8 mouse cellular contexts compared by ENCODE assay signal in the genomic region with DNA sequence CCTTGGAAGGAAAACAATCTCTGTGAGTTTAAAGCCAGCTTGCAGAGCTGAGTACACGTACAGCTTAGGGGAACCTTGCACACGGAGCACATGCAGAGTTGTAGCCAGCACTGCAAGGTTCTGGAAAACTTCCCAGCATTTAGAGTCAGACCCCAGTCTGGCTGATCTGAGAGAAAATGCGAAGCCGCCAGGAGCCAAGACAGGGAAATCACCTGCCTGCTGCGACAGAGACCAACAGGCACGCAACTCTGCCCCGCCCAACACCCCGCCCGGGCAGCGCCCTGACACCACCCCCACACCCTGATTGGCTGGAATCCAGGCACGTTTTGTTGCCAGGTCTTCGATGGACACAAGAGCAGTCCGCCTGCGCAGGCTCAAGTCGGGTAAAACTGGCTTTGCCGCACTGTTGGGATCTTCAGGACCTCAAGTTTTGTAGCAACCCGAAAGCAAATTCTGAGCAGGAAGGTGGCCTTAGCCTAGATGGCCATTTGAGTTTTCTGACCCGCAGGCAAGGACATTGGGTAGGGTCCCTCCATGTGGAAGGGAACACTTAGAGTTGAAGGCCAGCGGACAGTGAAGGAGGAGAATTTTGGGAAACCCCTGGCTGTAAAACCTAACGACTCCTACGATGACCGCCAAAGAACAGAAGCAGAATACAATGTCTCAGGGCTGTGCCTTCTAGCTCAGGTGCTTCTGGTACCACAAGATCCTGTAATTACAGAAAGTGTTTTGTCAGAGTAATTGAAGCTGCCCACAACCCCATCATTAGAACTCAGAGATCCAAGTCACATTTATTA. TPM values are rescaled to one million over a fixed set of nuclear protein-coding genes. Genes with fewer than 3 reads are reported as not detected.
A peak's percentile ranks its signal among the peaks of the same experiment; 100 is the strongest.
DNase-seq lines count a peak whose midpoint lies in the region; ATAC-seq lines count a peak whose summit lies in the region.

No protein-coding gene starts in this region.

- H3K9me3 ChIP-seq in hindbrain, embryonic 14.5 days (ENCODE audit: control insufficient read depth, low read length), result no peaks in the 10 kb centered on the region

- no peaks in the 10 kb centered on the region for H3K36me3 ChIP-seq in hindbrain, embryonic 14.5 days (replicated peaks; ENCODE audit: control insufficient read depth, insufficient read depth)

- no peaks in the 10 kb centered on the region for H3K27me3 ChIP-seq in hindbrain, embryonic 14.5 days (ENCODE audit: control insufficient read depth, insufficient read depth, low read length)

- H3K4me3 ChIP-seq in hindbrain, embryonic 14.5 days (replicated peaks; ENCODE audit: low read length), result peak overlapping the region; percentile 34

- WGBS in hindbrain, embryonic 14.5 days, result under 1% methylated on average over 22 of the region's 22 CpGs

- peak; percentile 81 for ATAC-seq in hindbrain, embryonic 14.5 days (ENCODE audit: low FRiP score)

- peak overlapping the region; percentile 97 for H3K4me2 ChIP-seq in hindbrain, embryonic 14.5 days (replicated peaks)

- H3K9ac ChIP-seq in hindbrain, embryonic 14.5 days, result peak overlapping the region; percentile 55

- H3K27ac ChIP-seq in hindbrain, embryonic 14.5 days, result no peak overlapping the region

- DNase-seq in ZHBTc4 (ENCODE audit: low read depth, low spot score), result peak; percentile 91
- DNase-seq in cerebellum, postnatal 4 days (ENCODE audit: low spot score in 2 of 2), result peak; percentile 60 to 79
- peak; percentile 72 for DNase-seq in gastrocnemius, adult 18-20 months (ENCODE audit: low spot score)
- DNase-seq in hindbrain, embryonic 14.5 days (ENCODE audit: low spot score), result peak; percentile 78
- peak; percentile 38 to 43 for DNase-seq in layer of hippocampus, postnatal 14 days (ENCODE audit: low spot score in 2 of 2)
- DNase-seq in lung, postnatal 25 days (ENCODE audit: low spot score), result peak; percentile 90
- peak; percentile 78 for DNase-seq in retina, embryonic 14.5 days (ENCODE audit: low spot score)
- peak; percentile 74 to 78 for DNase-seq in thymus, postnatal 36 days

- peaks cover 11% of the 10 kb centered on the region for H3K4me1 ChIP-seq in hindbrain, embryonic 14.5 days (replicated peaks; ENCODE audit: control insufficient read depth, insufficient read depth, low read length)

RNA-seq across cellular contexts. Expression of a gene that starts 19.1 kb away (rescaled TPM):
- total RNA-seq in gastrocnemius, adult 18-20 months (2021), result under 1 TPM in 1 of 2 experiments, not detected in 1; 0.11 TPM
- 0.08 and 0.31 TPM in 2 replicates for polyA plus RNA-seq in hindbrain, embryonic 14.5 days (2014; fragmentation: Nextera tagmentation; extraction: Ambion mirVana)
- total RNA-seq in layer of hippocampus, postnatal 14 days (2021), result under 1 TPM; 0.12 to 0.21 TPM

RNA-seq across cellular contexts. Expression of a gene that starts 50.4 kb away (rescaled TPM):
- total RNA-seq in gastrocnemius, adult 18-20 months (2021), result not detected
- 0.09 TPM in 1 of 2 replicates, not detected in the other for polyA plus RNA-seq in hindbrain, embryonic 14.5 days (2014; fragmentation: Nextera tagmentation; extraction: Ambion mirVana)
- total RNA-seq in layer of hippocampus, postnatal 14 days (2021), result not detected

RNA-seq across cellular contexts. Expression of a gene that starts 59.0 kb away (rescaled TPM):
- 10 to 100 TPM; 31.3 to 35.1 TPM for total RNA-seq in gastrocnemius, adult 18-20 months (2021)
- 30.5 and 37.2 TPM in 2 replicates for polyA plus RNA-seq in hindbrain, embryonic 14.5 days (2014; fragmentation: Nextera tagmentation; extraction: Ambion mirVana)
- 10 to 100 TPM; 41.8 to 44.0 TPM for total RNA-seq in layer of hippocampus, postnatal 14 days (2021)

Comparison
In these comparisons a context has a peak if more than half of its experiments do, and no peak if none do; other contexts are left out.
1. DNase-seq: peak in every context shown above with its lines; median percentile 91 in ZHBTc4; 90 in lung, postnatal 25 days; 78 in hindbrain, embryonic 14.5 days; 78 in retina, embryonic 14.5 days; 76 in thymus, postnatal 36 days; 72 in gastrocnemius, adult 18-20 months; 70 in cerebellum, postnatal 4 days; 40 in layer of hippocampus, postnatal 14 days.